Mouse (Mus musculus) myocyte (in vitro differentiated cells): ENCODE results near the gene Ninj2.

Source experiments
- MAX ChIP-seq: IDR thresholded peaks from one replicate; pipeline ENCODE4 v1.6.1; 2011; ENCODE audit warnings: low read depth, mild to moderate bottlenecking, control low read depth
- POLR2A ChIP-seq: IDR thresholded peaks from one replicate; pipeline ENCODE4 v1.6.1; 2011; ENCODE audit warnings: low read depth, mild to moderate bottlenecking, control low read depth, moderate library complexity; ENCODE audit not compliant: insufficient read length
- POLR2AphosphoS2 ChIP-seq: IDR thresholded peaks from one replicate; pipeline ENCODE4 v1.6.1; 2011; ENCODE audit warnings: low read depth, control low read depth; ENCODE audit not compliant: insufficient read length
- USF1 ChIP-seq: IDR thresholded peaks from one replicate; pipeline ENCODE4 v1.6.1; 2011; ENCODE audit warnings: low read depth, mild to moderate bottlenecking, control low read depth, moderate library complexity

- TF ChIP-seq POLR2A (no peak), MAX (no peak), USF1 (no peak), POLR2AphosphoS2 (no peak)
These were observed 153.5 kb downstream of the Ninj2 start for GRCm38 (mm10) chr6:120246676-120247075.
